Mouse (Mus musculus): ENCODE measurements at regions not wholly inside any gene's neighbourhood (a gene's known extent, or its start where the extent isn't known, plus 50 kb on each side); places are given as distances from the start of the nearest gene placed in this dataset.

GRCm38 (mm10) chr15:96915544-96915943, 140.2 kb downstream of the Slc38a4 start:
- TF ChIP-seq POLR2A (IDR thresholded peaks at IDR 0.05; ENCODE audit: borderline replicate concordance, control insufficient read depth, low read depth, low read length) (no peak), CTCF (IDR thresholded peaks at IDR 0.05; ENCODE audit: control insufficient read depth, insufficient read depth, low read length) (no peak)

All from bone marrow, adult 2 months (tissue).